Mouse (Mus musculus) limb, embryonic 10.5 days (tissue): Measurements from ENCODE around the gene Negr1. TPM values are rescaled to one million over a fixed set of nuclear protein-coding genes. Genes with fewer than 3 reads are reported as not detected.

Experiments used
- DNase-seq: peaks from one replicate; pipeline ENCODE4 v3.0.0-alpha.2; 2017; ENCODE audit warnings: low spot score
- H3K27ac ChIP-seq: fragments of 300-500 bp; sonication (generic); 2 replicates; pipeline ENCODE4 v1.5.1; 2016; ENCODE audit warnings: mild to moderate bottlenecking
- H3K27me3 ChIP-seq: fragments of 300-500 bp; sonication (generic); 2 replicates; pipeline ENCODE4 v1.6.1; 2016; ENCODE audit warnings: low read depth, mild to moderate bottlenecking; ENCODE audit not compliant: poor library complexity, severe bottlenecking
- H3K36me3 ChIP-seq: fragments of 300-500 bp; sonication (generic); 2 replicates; pipeline ENCODE4 v1.6.1; 2016; ENCODE audit warnings: mild to moderate bottlenecking, moderate library complexity
- H3K4me1 ChIP-seq: fragments of 300-500 bp; sonication (generic); 2 replicates; pipeline ENCODE4 v1.6.1; 2016
- H3K4me3 ChIP-seq: fragments of 300-500 bp; sonication (generic); 2 replicates; pipeline ENCODE4 v1.5.1; 2016; ENCODE audit warnings: mild to moderate bottlenecking, moderate library complexity
- H3K9me3 ChIP-seq: fragments of 300-500 bp; sonication (generic); replicated peaks from 2 replicates; pipeline ENCODE4 v1.6.1; 2016; ENCODE audit warnings: mild to moderate bottlenecking
- WGBS: fragments of 180-500 bp; shearing (Covaris S2); methylation state at CpG from one replicate; pipeline ENCODE4 v1.1.7; 2016; 5-methylcytosine and 5-hydroxymethylcytosine counted together
- polyA plus RNA-seq: library from polyadenylated mRNA; unstranded; fragments of >200 nt; fragmentation: Nextera tagmentation; extraction: Ambion mirVana; gene quantifications from 2 replicates; pipeline ENCODE4 v1.2.1, GENCODE M21; 2016

Negr1 gene
- polyA plus RNA-seq, 1 experiment from 2014 or later, result 1.8 TPM

DNA sequence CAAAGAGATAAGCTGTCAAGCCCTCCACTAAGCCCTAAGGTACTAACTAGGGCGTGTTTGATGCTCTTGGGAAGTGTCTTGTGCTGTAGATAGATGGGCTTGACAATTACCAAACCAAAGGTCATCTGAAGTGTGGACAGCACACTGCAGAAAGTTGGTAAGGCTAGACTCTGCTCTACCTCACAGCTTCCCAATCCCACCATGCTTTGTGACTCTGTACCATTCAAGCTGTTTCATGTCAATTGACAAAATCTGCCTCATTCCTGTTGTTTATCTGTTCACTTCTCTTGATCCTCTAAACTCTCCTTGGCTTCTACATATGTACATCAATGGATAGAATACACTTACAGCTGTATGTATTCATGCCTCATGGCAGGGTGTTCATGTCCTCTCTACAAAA lies 224.8 kb downstream of the Negr1 start:
- 28% methylated on average over 1 of the region's 1 CpGs for WGBS

DNA sequence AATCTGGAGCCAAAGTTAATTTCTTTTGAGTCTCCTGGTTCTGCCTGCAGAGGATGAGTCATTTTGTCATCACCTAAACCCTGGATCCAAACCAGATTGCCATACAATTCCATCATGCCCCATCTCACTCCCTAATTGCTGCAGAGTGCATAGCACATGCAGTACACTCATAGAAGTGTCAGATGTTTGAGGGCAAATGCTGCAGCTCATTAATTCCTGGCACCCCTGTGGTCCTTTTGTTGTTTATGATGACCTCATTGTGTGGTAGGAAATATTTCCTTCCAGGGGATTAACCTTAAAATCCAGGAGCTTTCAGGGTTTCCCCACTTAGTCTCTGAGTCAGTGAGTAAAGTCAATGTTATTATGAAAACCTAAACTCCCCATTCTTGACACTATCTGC lies 229.6 kb downstream of the Negr1 start:
- DNase-seq, result no peak
- Histone ChIP-seq H3K4me3 (no peak overlapping the region), H3K36me3 (no peaks in the 10 kb centered on the region), H3K9me3 (no peaks in the 10 kb centered on the region), H3K4me1 (peaks cover 8% of the 10 kb centered on the region; the same call in 1 of the 2 replicates), H3K27ac (no peak overlapping the region), H3K27me3 (no peaks in the 10 kb centered on the region)

More for the DNA sequence above, 224.8 kb downstream of the Negr1 start:
- no peaks in the 10 kb centered on the region for H3K9me3 ChIP-seq
- peaks cover 4% of the 10 kb centered on the region; the same call in 1 of the 2 replicates for H3K4me1 ChIP-seq
- no peaks in the 10 kb centered on the region for H3K36me3 ChIP-seq
- H3K27ac ChIP-seq, result no peak overlapping the region
- DNase-seq, result no peak
- H3K4me3 ChIP-seq, result no peak overlapping the region
- H3K27me3 ChIP-seq, result no peaks in the 10 kb centered on the region

DNA sequence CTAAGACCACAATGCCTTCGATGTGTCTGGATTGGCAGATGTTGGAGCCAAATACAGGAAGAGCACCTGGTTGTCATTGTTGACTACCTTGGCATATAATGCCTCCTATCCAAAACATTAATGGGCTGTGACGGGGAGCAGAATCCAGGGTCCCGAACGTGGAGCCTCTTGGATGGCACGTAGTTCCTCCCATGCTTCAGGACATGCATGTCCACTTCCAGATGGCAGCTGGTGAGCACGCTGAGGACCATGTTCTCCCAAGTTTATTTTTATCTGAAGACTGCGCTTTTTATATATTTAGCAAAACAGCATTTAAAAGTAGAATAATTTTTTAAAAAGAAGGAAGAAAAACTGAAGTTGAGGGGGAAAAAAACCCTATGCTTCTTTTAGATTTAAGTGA lies 231.1 kb downstream of the Negr1 start:
- no peak for DNase-seq
- Histone ChIP-seq H3K4me3 (no peak overlapping the region), H3K27ac (no peak overlapping the region), H3K9me3 (no peaks in the 10 kb centered on the region), H3K36me3 (no peaks in the 10 kb centered on the region), H3K4me1 (peaks cover 8% of the 10 kb centered on the region; the same call in 1 of the 2 replicates), H3K27me3 (no peaks in the 10 kb centered on the region)
- WGBS, result 90% methylated on average over 7 of the region's 7 CpGs

DNA sequence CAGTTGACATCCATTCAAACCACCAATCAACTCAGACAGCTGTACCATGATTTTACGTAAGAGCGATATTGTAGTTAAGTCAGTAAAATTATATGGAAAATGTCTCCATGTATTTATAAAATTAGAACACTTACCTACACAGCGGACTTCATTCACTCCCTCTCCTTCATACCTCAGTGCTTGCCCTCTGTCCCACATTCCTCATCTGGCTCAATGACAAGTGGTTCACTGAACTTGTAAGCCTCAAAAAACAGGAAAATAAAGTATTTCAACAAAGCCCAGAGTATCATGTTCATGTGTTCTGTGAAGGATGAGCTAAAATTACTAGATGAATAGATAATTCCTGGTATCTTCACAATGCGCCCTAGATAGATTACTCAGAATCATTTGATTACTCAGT lies 232.5 kb downstream of the Negr1 start:
- WGBS, result 95% methylated on average over 4 of the region's 4 CpGs
- no peaks in the 10 kb centered on the region for H3K36me3 ChIP-seq
- no peak for DNase-seq
- no peaks in the 10 kb centered on the region for H3K27me3 ChIP-seq
- H3K27ac ChIP-seq, result no peak overlapping the region
- H3K9me3 ChIP-seq, result no peaks in the 10 kb centered on the region
- H3K4me1 ChIP-seq, result peaks cover 8% of the 10 kb centered on the region; the same call in 1 of the 2 replicates
- H3K4me3 ChIP-seq, result no peak overlapping the region

DNA sequence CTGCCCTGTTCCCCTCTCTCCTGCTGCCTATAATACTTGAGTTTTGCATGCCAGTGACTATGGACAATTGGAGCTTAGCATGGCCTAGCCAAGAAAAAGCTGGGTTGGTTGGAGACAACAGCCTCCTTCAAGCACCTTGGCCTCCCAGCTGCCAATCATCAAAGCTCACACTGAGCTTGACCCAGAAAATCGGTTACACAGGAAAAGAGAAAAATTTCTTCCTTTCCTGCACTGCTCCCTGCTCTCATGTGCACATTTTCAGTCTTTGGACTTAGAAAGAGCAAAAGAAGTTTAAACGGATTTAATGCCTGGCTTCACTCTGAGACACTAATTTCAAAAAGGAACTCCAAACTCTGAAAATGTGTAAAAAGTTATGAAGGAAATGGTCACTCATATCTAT lies 233.0 kb downstream of the Negr1 start:
- no peak overlapping the region for H3K27ac ChIP-seq
- DNase-seq, result no peak
- H3K4me1 ChIP-seq, result peaks cover 8% of the 10 kb centered on the region; the same call in 1 of the 2 replicates
- H3K4me3 ChIP-seq, result no peak overlapping the region
- no peaks in the 10 kb centered on the region for H3K9me3 ChIP-seq
- WGBS, result 74% methylated on average over 2 of the region's 2 CpGs
- no peaks in the 10 kb centered on the region for H3K27me3 ChIP-seq
- no peaks in the 10 kb centered on the region for H3K36me3 ChIP-seq

DNA sequence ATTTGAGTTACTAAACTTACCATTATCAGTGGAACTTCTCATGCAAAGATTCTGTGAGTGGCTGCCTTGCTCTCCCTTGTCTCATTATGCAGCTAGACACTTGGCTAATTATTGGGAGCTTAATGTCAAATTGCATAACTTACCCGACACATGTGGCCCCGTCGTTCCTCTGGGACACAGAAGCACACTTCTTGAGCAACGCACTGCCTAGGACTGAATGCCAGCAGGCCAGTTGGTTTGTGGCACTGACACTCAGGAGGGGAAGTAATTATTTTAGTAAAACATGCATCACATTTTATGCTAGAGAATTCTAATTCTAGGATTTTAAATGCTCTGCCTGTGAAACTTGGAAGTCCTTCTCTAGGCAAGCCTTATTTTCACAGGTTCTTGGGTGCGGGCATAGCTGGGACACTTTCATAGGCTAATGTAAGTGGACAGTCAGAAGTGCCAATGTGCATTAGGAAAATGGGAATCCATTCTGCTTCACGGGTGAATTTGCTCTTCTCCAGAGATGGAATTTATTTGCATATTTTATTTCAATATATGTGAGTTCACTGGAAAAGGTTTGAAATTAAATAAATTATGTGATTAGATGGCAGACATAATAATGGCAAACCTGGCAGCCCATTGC lies 234.6 kb downstream of the Negr1 start:
- peaks cover 5% of the 10 kb centered on the region; the same call in 1 of the 2 replicates for H3K4me1 ChIP-seq
- no peaks in the 10 kb centered on the region for H3K27me3 ChIP-seq
- no peak overlapping the region for H3K4me3 ChIP-seq
- no peaks in the 10 kb centered on the region for H3K36me3 ChIP-seq
- H3K27ac ChIP-seq, result no peak overlapping the region
- 88% methylated on average over 6 of the region's 6 CpGs for WGBS
- no peak for DNase-seq
- no peaks in the 10 kb centered on the region for H3K9me3 ChIP-seq

DNA sequence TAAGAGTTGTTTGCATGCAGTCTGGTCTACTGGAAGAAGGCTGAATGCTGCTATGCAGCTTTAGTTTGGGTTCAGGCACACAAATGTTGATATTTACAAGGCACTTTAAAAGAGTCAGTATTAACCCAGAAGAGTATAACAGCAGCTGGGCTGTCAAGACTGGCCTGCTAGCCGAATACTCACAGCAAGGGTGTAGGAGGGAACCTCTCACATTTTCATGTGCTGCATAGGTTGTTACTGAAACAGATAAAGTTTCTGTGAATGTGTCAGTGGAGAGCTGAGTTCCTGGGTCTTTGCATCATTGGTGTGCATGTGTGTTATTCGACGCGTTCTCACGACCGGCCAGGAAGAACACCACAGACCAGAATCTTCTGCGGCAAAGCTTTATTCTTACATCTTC lies 237.6 kb downstream of the Negr1 start:
- DNase-seq, result no peak
- H3K4me1 ChIP-seq, result no peaks in the 10 kb centered on the region
- H3K36me3 ChIP-seq, result no peaks in the 10 kb centered on the region
- no peaks in the 10 kb centered on the region for H3K9me3 ChIP-seq
- H3K4me3 ChIP-seq, result no peak overlapping the region
- no peaks in the 10 kb centered on the region for H3K27me3 ChIP-seq
- WGBS, result 96% methylated on average over 7 of the region's 7 CpGs
- no peak overlapping the region for H3K27ac ChIP-seq

DNA sequence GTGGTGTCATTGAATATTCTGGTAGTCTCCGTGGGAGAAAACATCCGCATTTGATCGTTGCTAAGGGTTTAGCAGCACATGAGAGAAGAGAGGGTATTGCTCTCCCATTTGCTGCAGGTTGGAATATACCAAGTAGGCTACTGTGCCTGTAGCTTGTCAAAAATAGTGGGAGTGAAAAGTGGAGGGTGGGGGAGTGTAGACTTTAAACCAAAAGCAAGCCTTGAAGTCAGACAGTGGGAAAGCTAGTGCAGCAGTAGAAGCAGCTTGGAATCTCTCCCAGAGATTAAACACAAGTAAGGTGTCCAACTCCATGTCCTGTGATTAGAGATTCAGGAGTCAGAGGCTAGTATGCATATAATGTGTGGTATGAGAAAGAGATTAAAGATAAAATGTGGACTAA lies 248.2 kb downstream of the Negr1 start:
- WGBS, result 97% methylated on average over 3 of the region's 3 CpGs
- Histone ChIP-seq H3K36me3 (no peaks in the 10 kb centered on the region), H3K9me3 (no peaks in the 10 kb centered on the region), H3K4me1 (no peaks in the 10 kb centered on the region), H3K4me3 (no peak overlapping the region), H3K27me3 (no peaks in the 10 kb centered on the region), H3K27ac (no peak overlapping the region)
- no peak for DNase-seq

DNA sequence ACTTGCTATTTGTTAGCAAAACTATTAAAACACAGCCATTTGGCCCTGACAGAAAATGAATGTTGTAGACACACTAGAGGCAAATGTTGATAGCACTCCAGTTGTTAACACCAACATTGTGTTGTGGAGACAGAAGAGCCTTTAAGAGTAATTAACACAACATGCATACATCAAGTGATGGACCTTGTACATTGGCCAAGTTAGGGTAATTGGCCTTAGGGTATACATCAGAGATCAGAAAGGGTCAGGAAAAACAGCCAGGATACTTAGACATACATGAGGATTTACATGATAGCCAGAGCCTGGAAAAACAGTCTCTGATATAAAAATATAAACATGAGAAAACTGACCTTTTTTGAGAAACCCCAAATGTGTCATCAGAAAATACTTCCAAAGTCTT lies 255.3 kb downstream of the Negr1 start:
- H3K4me3 ChIP-seq, result no peak overlapping the region
- H3K27me3 ChIP-seq, result no peaks in the 10 kb centered on the region
- no peaks in the 10 kb centered on the region for H3K36me3 ChIP-seq
- peaks cover 7% of the 10 kb centered on the region for H3K4me1 ChIP-seq
- DNase-seq, result no peak
- H3K27ac ChIP-seq, result no peak overlapping the region
- H3K9me3 ChIP-seq, result no peaks in the 10 kb centered on the region

DNA sequence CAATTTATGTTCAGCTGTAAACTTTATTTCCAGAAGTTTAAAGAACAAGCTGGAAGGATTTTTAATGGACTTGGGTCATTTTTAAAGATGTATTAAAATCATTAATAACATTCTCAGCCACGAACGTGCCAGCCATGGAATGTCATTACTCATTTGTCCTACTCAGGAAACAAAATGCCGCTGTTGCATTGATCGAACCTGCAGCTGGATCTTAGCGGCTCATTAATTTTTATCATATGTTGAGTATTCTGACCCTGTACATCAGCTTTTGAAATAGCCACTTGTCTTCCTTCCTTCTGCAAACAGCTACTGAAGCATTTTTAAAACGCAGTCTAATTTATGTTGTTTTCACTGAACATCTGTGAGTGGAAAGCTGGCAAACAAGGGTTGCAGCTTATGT lies 255.9 kb downstream of the Negr1 start:
- peaks cover 7% of the 10 kb centered on the region for H3K4me1 ChIP-seq
- H3K36me3 ChIP-seq, result no peaks in the 10 kb centered on the region
- DNase-seq, result no peak
- 48% methylated on average over 6 of the region's 6 CpGs for WGBS
- H3K27me3 ChIP-seq, result no peaks in the 10 kb centered on the region
- H3K9me3 ChIP-seq, result no peaks in the 10 kb centered on the region
- H3K27ac ChIP-seq, result no peak overlapping the region
- no peak overlapping the region for H3K4me3 ChIP-seq

DNA sequence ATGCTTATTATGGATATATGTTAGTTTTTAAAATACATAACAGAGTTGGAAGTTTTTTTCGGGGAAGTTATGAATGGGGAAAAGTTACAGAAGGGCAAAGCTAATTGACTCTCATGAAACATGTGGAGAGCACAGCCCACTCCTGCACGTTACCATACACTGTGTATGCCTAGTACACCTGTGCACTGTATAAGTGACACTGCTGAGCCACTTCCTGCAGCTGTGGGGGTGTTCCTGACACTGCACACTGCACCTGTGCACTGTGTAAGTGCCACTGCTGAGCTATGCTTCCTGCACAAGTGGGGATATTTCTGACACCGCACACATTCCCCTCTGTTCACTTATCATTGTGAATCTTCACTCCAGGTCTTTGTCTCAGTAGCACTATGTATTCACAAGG lies 261.4 kb downstream of the Negr1 start:
- Histone ChIP-seq H3K36me3 (no peaks in the 10 kb centered on the region), H3K9me3 (no peaks in the 10 kb centered on the region), H3K27ac (no peak overlapping the region), H3K4me3 (no peak overlapping the region), H3K27me3 (no peaks in the 10 kb centered on the region), H3K4me1 (peaks cover under 1% of the 10 kb centered on the region; the same call in 1 of the 2 replicates)
- DNase-seq, result no peak
- 83% methylated on average over 3 of the region's 3 CpGs for WGBS

DNA sequence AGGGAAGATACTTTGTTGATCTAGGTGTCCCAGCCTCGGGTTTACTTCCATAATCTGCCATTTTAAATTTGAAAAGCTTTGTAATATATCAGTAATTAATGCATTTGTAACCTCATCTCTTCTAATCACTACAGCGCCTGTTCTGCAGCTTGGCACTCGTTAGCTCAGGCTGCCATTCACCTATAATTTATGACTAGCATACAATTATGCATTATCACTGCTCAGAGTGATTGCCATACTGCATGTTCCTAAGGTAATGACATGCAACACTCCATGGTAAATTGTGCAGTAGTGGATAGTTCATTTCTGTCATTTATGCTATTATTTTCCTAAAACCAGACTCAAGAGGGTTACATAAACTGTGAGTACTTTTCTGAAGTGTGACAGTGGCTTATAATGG lies 272.3 kb downstream of the Negr1 start:
- H3K27me3 ChIP-seq, result no peaks in the 10 kb centered on the region
- H3K4me3 ChIP-seq, result no peak overlapping the region
- H3K4me1 ChIP-seq, result peaks cover 3% of the 10 kb centered on the region; the same call in 1 of the 2 replicates
- no peak for DNase-seq
- no peak overlapping the region for H3K27ac ChIP-seq
- 55% methylated on average over 3 of the region's 3 CpGs for WGBS
- H3K9me3 ChIP-seq, result no peaks in the 10 kb centered on the region
- no peaks in the 10 kb centered on the region for H3K36me3 ChIP-seq

DNA sequence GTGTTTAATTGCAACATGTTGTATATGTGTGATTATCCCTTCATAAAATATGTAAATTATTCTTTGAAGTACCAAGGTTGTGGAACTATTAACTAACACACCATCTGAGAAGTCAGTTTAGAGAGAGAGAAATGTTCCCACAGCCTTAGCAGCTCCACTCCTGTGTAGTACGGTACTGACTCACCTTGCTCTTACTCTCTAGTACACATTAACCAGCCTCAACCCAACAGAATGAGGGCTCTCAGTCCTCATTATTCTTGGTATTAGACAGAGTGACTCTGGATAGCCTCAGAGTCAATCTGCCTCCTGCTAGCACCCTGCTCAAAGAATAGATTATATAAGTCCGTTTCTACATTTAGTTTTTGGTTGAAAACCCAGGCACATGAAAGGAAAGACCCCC lies 277.0 kb downstream of the Negr1 start:
- 89% methylated on average over 2 of the region's 2 CpGs for WGBS
- H3K4me3 ChIP-seq, result no peak overlapping the region
- peaks cover 3% of the 10 kb centered on the region; the same call in 1 of the 2 replicates for H3K4me1 ChIP-seq
- DNase-seq, result no peak
- H3K36me3 ChIP-seq, result no peaks in the 10 kb centered on the region
- no peaks in the 10 kb centered on the region for H3K9me3 ChIP-seq
- no peaks in the 10 kb centered on the region for H3K27me3 ChIP-seq
- no peak overlapping the region for H3K27ac ChIP-seq

DNA sequence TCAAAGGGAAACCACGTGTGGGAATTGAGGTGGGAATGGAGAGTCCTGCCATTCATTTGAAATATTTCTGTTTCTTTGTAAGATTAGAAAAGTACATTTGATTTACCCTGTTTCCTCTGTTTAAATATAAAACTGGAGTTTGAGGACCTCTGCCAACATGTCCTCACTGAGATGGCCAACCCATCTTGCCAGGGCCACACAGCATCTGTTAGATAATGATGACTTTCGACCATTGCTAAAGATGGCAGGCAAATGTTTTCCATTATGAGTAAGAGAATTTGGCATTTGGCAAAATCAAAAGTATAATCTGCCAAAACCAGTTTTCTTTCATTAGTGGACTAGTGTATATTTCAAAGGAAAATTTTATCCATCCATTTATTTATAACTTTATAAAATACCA lies 286.8 kb downstream of the Negr1 start:
- H3K4me1 ChIP-seq, result no peaks in the 10 kb centered on the region
- no peak overlapping the region for H3K27ac ChIP-seq
- no peaks in the 10 kb centered on the region for H3K9me3 ChIP-seq
- H3K4me3 ChIP-seq, result no peak overlapping the region
- no peaks in the 10 kb centered on the region for H3K36me3 ChIP-seq
- H3K27me3 ChIP-seq, result no peaks in the 10 kb centered on the region
- no peak for DNase-seq
- WGBS, result 84% methylated on average over 2 of the region's 2 CpGs
